Mouse (Mus musculus): ENCODE results near the gene Eomes. TPM values are rescaled to one million over a fixed set of nuclear protein-coding genes. Genes with fewer than 3 reads are reported as not detected.

The Eomes gene
- polyA plus RNA-seq, 1 experiment, result 0.36 TPM

- WGBS, result 49% methylated on average over 1 of the region's 1 CpGs
- no peak overlapping the region for H3K4me3 ChIP-seq (ENCODE audit: insufficient read depth, low read depth, low read length)
- H3K27ac ChIP-seq (ENCODE audit: insufficient read depth, low read depth, low read length), result no peak overlapping the region
- no peak for TF ChIP-seq POLR2A (IDR thresholded peaks at IDR 0.05; ENCODE audit: low read depth, low read length)
- no peak for TF ChIP-seq CTCF (conservative IDR thresholded peaks at IDR 0.05; ENCODE audit: insufficient read depth, insufficient read length, low read depth, low read length)
- peaks cover 3% of the 10 kb centered on the region; the same call in 1 of the 2 replicates for H3K27me3 ChIP-seq (replicated peaks; ENCODE audit: control insufficient read depth, insufficient read depth, low read length)
- H3K4me1 ChIP-seq (ENCODE audit: control insufficient read depth, insufficient read depth, low read length), result no peaks in the 10 kb centered on the region
- DNase-seq, result no peak
- no peaks in the 10 kb centered on the region for H3K36me3 ChIP-seq (ENCODE audit: control insufficient read depth, insufficient read depth, low read length)
Observed at GRCm38 (mm10) chr9:118464031-118464430, 14.0 kb upstream of the Eomes start.

- Histone ChIP-seq H3K27me3 (replicated peaks; ENCODE audit: control insufficient read depth, insufficient read depth, low read length) (peaks cover 3% of the 10 kb centered on the region; the same call in 1 of the 2 replicates), H3K4me3 (ENCODE audit: insufficient read depth, low read depth, low read length) (no peak overlapping the region), H3K27ac (ENCODE audit: insufficient read depth, low read depth, low read length) (no peak overlapping the region), H3K4me1 (ENCODE audit: control insufficient read depth, insufficient read depth, low read length) (no peaks in the 10 kb centered on the region), H3K36me3 (ENCODE audit: control insufficient read depth, insufficient read depth, low read length) (no peaks in the 10 kb centered on the region)
- DNase-seq, result no peak
- 8% methylated on average over 14 of the region's 14 CpGs for WGBS
- TF ChIP-seq CTCF (conservative IDR thresholded peaks at IDR 0.05; ENCODE audit: insufficient read depth, insufficient read length, low read depth, low read length), result no peak
- no peak for TF ChIP-seq POLR2A (IDR thresholded peaks at IDR 0.05; ENCODE audit: low read depth, low read length)
Observed at GRCm38 (mm10) chr9:118468301-118468700, 9.7 kb upstream of the Eomes start.

GRCm38 (mm10) chr9:118469272-118469671, 8.7 kb upstream of the Eomes start:
- no peak for DNase-seq
- no peak overlapping the region for H3K27ac ChIP-seq (ENCODE audit: insufficient read depth, low read depth, low read length)
- no peak overlapping the region for H3K4me3 ChIP-seq (ENCODE audit: insufficient read depth, low read depth, low read length)
- no peaks in the 10 kb centered on the region for H3K36me3 ChIP-seq (ENCODE audit: control insufficient read depth, insufficient read depth, low read length)
- H3K4me1 ChIP-seq (ENCODE audit: control insufficient read depth, insufficient read depth, low read length), result no peaks in the 10 kb centered on the region
- TF ChIP-seq CTCF (conservative IDR thresholded peaks at IDR 0.05; ENCODE audit: insufficient read depth, insufficient read length, low read depth, low read length), result no peak
- no peak for TF ChIP-seq POLR2A (IDR thresholded peaks at IDR 0.05; ENCODE audit: low read depth, low read length)
- 8% methylated on average over 16 of the region's 16 CpGs for WGBS
- peaks cover 3% of the 10 kb centered on the region; the same call in 1 of the 2 replicates for H3K27me3 ChIP-seq (replicated peaks; ENCODE audit: control insufficient read depth, insufficient read depth, low read length)

- Histone ChIP-seq H3K4me3 (ENCODE audit: insufficient read depth, low read depth, low read length) (no peak overlapping the region), H3K27ac (ENCODE audit: insufficient read depth, low read depth, low read length) (no peak overlapping the region), H3K36me3 (ENCODE audit: control insufficient read depth, insufficient read depth, low read length) (no peaks in the 10 kb centered on the region), H3K27me3 (replicated peaks; ENCODE audit: control insufficient read depth, insufficient read depth, low read length) (peaks cover 5% of the 10 kb centered on the region; the same call in 1 of the 2 replicates), H3K4me1 (ENCODE audit: control insufficient read depth, insufficient read depth, low read length) (no peaks in the 10 kb centered on the region)
- no peak for DNase-seq
- TF ChIP-seq POLR2A (IDR thresholded peaks at IDR 0.05; ENCODE audit: low read depth, low read length) (no peak), CTCF (conservative IDR thresholded peaks at IDR 0.05; ENCODE audit: insufficient read depth, insufficient read length, low read depth, low read length) (no peak)
- 17% methylated on average over 3 of the region's 3 CpGs for WGBS
Observed at GRCm38 (mm10) chr9:118471296-118471695, 6.7 kb upstream of the Eomes start.

GRCm38 (mm10) chr9:118476211-118476765, 1.7 kb upstream of the Eomes start:
- Histone ChIP-seq H3K36me3 (ENCODE audit: control insufficient read depth, insufficient read depth, low read length) (no peaks in the 10 kb centered on the region), H3K4me1 (ENCODE audit: control insufficient read depth, insufficient read depth, low read length) (no peaks in the 10 kb centered on the region), H3K27me3 (replicated peaks; ENCODE audit: control insufficient read depth, insufficient read depth, low read length) (peaks cover 4% of the 10 kb centered on the region; the same call in 1 of the 2 replicates), H3K4me3 (ENCODE audit: insufficient read depth, low read depth, low read length) (no peak overlapping the region), H3K27ac (ENCODE audit: insufficient read depth, low read depth, low read length) (no peak overlapping the region)
- WGBS, result 10% methylated on average over 22 of the region's 22 CpGs
- TF ChIP-seq POLR2A (IDR thresholded peaks at IDR 0.05; ENCODE audit: low read depth, low read length), result no peak
- TF ChIP-seq CTCF (conservative IDR thresholded peaks at IDR 0.05; ENCODE audit: insufficient read depth, insufficient read length, low read depth, low read length), result no peak
- DNase-seq, result peak; percentile 10

- no peaks in the 10 kb centered on the region for H3K36me3 ChIP-seq (ENCODE audit: control insufficient read depth, insufficient read depth, low read length)
- DNase-seq, result peak; percentile 10
- no peaks in the 10 kb centered on the region for H3K4me1 ChIP-seq (ENCODE audit: control insufficient read depth, insufficient read depth, low read length)
- peaks cover 4% of the 10 kb centered on the region; the same call in 1 of the 2 replicates for H3K27me3 ChIP-seq (replicated peaks; ENCODE audit: control insufficient read depth, insufficient read depth, low read length)
- no peak overlapping the region for H3K27ac ChIP-seq (ENCODE audit: insufficient read depth, low read depth, low read length)
- TF ChIP-seq CTCF (conservative IDR thresholded peaks at IDR 0.05; ENCODE audit: insufficient read depth, insufficient read length, low read depth, low read length), result no peak
- TF ChIP-seq POLR2A (IDR thresholded peaks at IDR 0.05; ENCODE audit: low read depth, low read length), result no peak
- H3K4me3 ChIP-seq (ENCODE audit: insufficient read depth, low read depth, low read length), result no peak overlapping the region; the same call in 1 of the 2 replicates
- 2% methylated on average over 33 of the region's 33 CpGs for WGBS
Observed at GRCm38 (mm10) chr9:118476766-118477271, 1.2 kb upstream of the Eomes start.

GRCm38 (mm10) chr9:118477281-118477931, 606 bp upstream of the Eomes start:
- Histone ChIP-seq H3K27me3 (replicated peaks; ENCODE audit: control insufficient read depth, insufficient read depth, low read length) (0 out of 2 replicates have a peak, but pooled peaks cover 4% of the 10 kb centered on the region), H3K27ac (ENCODE audit: insufficient read depth, low read depth, low read length) (no peak overlapping the region), H3K4me3 (ENCODE audit: insufficient read depth, low read depth, low read length) (peak overlapping the region; percentile 5; the same call in 1 of the 2 replicates), H3K36me3 (ENCODE audit: control insufficient read depth, insufficient read depth, low read length) (no peaks in the 10 kb centered on the region), H3K4me1 (ENCODE audit: control insufficient read depth, insufficient read depth, low read length) (no peaks in the 10 kb centered on the region)
- no peak for TF ChIP-seq CTCF (conservative IDR thresholded peaks at IDR 0.05; ENCODE audit: insufficient read depth, insufficient read length, low read depth, low read length)
- TF ChIP-seq POLR2A (IDR thresholded peaks at IDR 0.05; ENCODE audit: low read depth, low read length), result no peak
- DNase-seq, result peak; percentile 19
- 3% methylated on average over 31 of the region's 31 CpGs for WGBS

Measured in kidney, adult 2 months (tissue).